8 mouse cellular contexts compared by ENCODE assay signal in genomic region chr5:151650700-151651410, GRCm38 (mm10). TPM values are rescaled to one million over a fixed set of nuclear protein-coding genes. Genes with fewer than 3 reads are reported as not detected.
DNase-seq lines count a peak whose midpoint lies in the region; ATAC-seq and TF ChIP-seq lines count a peak whose summit lies in the region.

Gene Rfc3, minus strand, starts transcription at chr5:151651242.

- H3K4me1 ChIP-seq in cortical plate, adult 2 months (ENCODE audit: control insufficient read depth, insufficient read depth, low read length) = no peaks in the 10 kb centered on the region
- peaks cover 12% of the 10 kb centered on the region for H3K4me1 ChIP-seq in megakaryocyte, embryonic 14.5 days

- peaks cover 33% of the 10 kb centered on the region for H3K36me3 ChIP-seq in megakaryocyte, embryonic 14.5 days (replicated peaks; ENCODE audit: low read length)

- H3K27me3 ChIP-seq in megakaryocyte, embryonic 14.5 days (replicated peaks) = no peaks in the 10 kb centered on the region

- no peak within 1 kb of the TSS for H3K27ac ChIP-seq in cortical plate, adult 2 months (ENCODE audit: insufficient read depth, low read length)

- DNase-seq in gastrocnemius, adult 8-10 months (ENCODE audit: low spot score in 2 of 2) = peak; percentile 84 to 90
- peak; percentile 89 for DNase-seq in hindlimb bud, embryonic 11.5 days (ENCODE audit: extremely low spot score, low read depth, low spot score)
- DNase-seq in left cerebral cortex, adult 8-10 months (ENCODE audit: low spot score in 2 of 2) = peak; percentile 88 to 92
- peak; percentile 97 to 98 for DNase-seq in right cerebral cortex, postnatal 10 days (ENCODE audit: low spot score in 2 of 2)
- peak; percentile 96 for DNase-seq in urinary bladder, postnatal 25 days (ENCODE audit: low spot score)

- H3K9me3 ChIP-seq in megakaryocyte, embryonic 14.5 days = no peaks in the 10 kb centered on the region

- H3K4me3 ChIP-seq in cortical plate, adult 2 months (ENCODE audit: insufficient read depth, low read length) = peak within 1 kb of the TSS; percentile 87
- peak within 1 kb of the TSS; percentile 97 for H3K4me3 ChIP-seq in megakaryocyte, embryonic 14.5 days (replicated peaks)

- peak; percentile 49; the same call in 1 of the 2 replicates for TF ChIP-seq CTCF in cortical plate, adult 2 months (IDR thresholded peaks at IDR 0.05; ENCODE audit: extremely low read depth, insufficient read depth, low read length)

- TF ChIP-seq POLR2A in cortical plate, adult 2 months (IDR thresholded peaks at IDR 0.05; ENCODE audit: extremely low read depth, insufficient read depth, low read length) = peak; percentile 35; the same call in 1 of the 2 replicates

- peak; percentile 99 for ATAC-seq in activated CD4-positive, CD25-positive, alpha-beta regulatory T cell, adult 4 months

RNA-seq across cellular contexts. Expression of gene Rfc3, which starts in this region (rescaled TPM):
- 10 to 100 TPM; 36.5 to 40.3 TPM for polyA plus RNA-seq in activated CD4-positive, CD25-positive, alpha-beta regulatory T cell, adult 4 months (2017; shearing (Covaris generic))
- 9.6 and 11.5 TPM in 2 replicates for polyA plus RNA-seq in cortical plate, adult 2 months (2012; rRNA removed)
- 1 to 10 TPM; 1.5 to 4.1 (median 3.5) TPM for total RNA-seq in gastrocnemius, adult 8-10 months (2022)
- total RNA-seq in left cerebral cortex, adult 8-10 months (2022) = 10 to 100 TPM; 11.7 to 13.6 (median 12.9) TPM
- 8.3 TPM in 1 of 2 replicates, not detected in the other for polyA plus RNA-seq in megakaryocyte, embryonic 14.5 days (2012; ENCODE audit: insufficient read depth, low replicate concordance)
